ENCODE assay signal across 9 mouse cellular contexts in the genomic region with DNA sequence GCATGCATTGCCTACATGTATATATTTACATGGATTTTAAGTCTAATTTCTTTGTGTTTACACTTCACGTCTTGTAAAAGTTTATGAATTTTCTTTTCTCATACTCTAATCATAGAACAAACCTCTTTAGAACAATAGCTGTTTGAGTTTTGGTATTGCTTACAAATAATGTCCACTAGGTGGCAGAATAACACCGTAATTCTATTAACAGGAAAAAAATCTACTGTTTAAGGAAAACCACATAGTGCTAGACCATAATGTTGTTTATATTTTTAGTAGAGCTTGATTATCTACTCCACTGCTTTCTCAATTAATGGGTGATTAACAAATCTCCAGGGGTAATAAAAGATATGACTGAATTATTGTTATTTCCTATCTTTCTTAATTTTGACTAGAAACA. TPM values are rescaled to one million over a fixed set of nuclear protein-coding genes. Genes with fewer than 3 reads are reported as not detected.
DNase-seq lines count a peak whose midpoint lies in the region; ATAC-seq lines count a peak whose summit lies in the region.
"Had no signal": no experiment of that assay in that cellular context is flagged by ENCODE, and none has a peak within 500 bp of the region (broad histone marks: within the 10 kb centered on the region; RNA-seq: fewer than 3 reads in every experiment).

No protein-coding gene starts in this region.

- no peak overlapping the region for H3K4me3 ChIP-seq in forebrain, embryonic 16.5 days (replicated peaks; ENCODE audit: low read length)
- no peak overlapping the region for H3K4me3 ChIP-seq in neural tube, embryonic 15.5 days (replicated peaks)

- DNase-seq in left cerebral cortex, postnatal 14 days (ENCODE audit: low spot score in 2 of 2) = peak; percentile 6 to 22
- no peak for DNase-seq in left cerebral cortex, postnatal 36 days (ENCODE audit: low spot score in 2 of 2)
- DNase-seq in R1 (ENCODE audit: low read depth, low spot score) = peak; percentile 23
- DNase-seq in B cell, adult 2 months = no peak
- DNase-seq in spleen, adult 18-20 months = no peak

- no peaks in the 10 kb centered on the region for H3K9me3 ChIP-seq in forebrain, embryonic 16.5 days (ENCODE audit: control insufficient read depth, low read length)
- H3K9me3 ChIP-seq in neural tube, embryonic 15.5 days (replicated peaks) = no peaks in the 10 kb centered on the region

- H3K27me3 ChIP-seq in forebrain, embryonic 16.5 days (replicated peaks; ENCODE audit: control insufficient read depth, insufficient read depth, low read length) = no peaks in the 10 kb centered on the region
- no peaks in the 10 kb centered on the region for H3K27me3 ChIP-seq in neural tube, embryonic 15.5 days (replicated peaks)

- no peak overlapping the region for H3K27ac ChIP-seq in forebrain, embryonic 16.5 days (ENCODE audit: low read length)
- H3K27ac ChIP-seq in neural tube, embryonic 15.5 days (replicated peaks) = no peak overlapping the region

- H3K9ac ChIP-seq in forebrain, embryonic 16.5 days (replicated peaks; ENCODE audit: low read depth, low read length) = no peak overlapping the region
- no peak overlapping the region for H3K9ac ChIP-seq in neural tube, embryonic 15.5 days (replicated peaks)

- ATAC-seq in forebrain, embryonic 16.5 days = peak; percentile 50; the same call in 1 of the 2 replicates
- ATAC-seq in neural tube, embryonic 15.5 days (ENCODE audit: low FRiP score) = peak; percentile 77; the same call in 1 of the 2 replicates

- no peaks in the 10 kb centered on the region for H3K4me1 ChIP-seq in forebrain, embryonic 16.5 days (replicated peaks; ENCODE audit: control insufficient read depth, insufficient read depth, low read length)
- H3K4me1 ChIP-seq in neural tube, embryonic 15.5 days = no peaks in the 10 kb centered on the region

- no peak overlapping the region for H3K4me2 ChIP-seq in forebrain, embryonic 16.5 days (ENCODE audit: low read length)
- no peak overlapping the region for H3K4me2 ChIP-seq in neural tube, embryonic 15.5 days

- under 1% methylated on average over 2 of the region's 2 CpGs for WGBS in forebrain, embryonic 16.5 days
- WGBS in neural tube, embryonic 15.5 days = 3% methylated on average over 2 of the region's 2 CpGs

- intact Hi-C loops in left cerebral cortex, postnatal 14 days (cut with DNase I) = no loop called here
- intact Hi-C loops in left cerebral cortex, postnatal 36 days (cut with DNase I) = loop anchor here (5.0 kb wide), 1 partner anchor 1186 kb away; no protein-coding TSS in a partner anchor

- H3K36me3 ChIP-seq in forebrain, embryonic 16.5 days (ENCODE audit: control insufficient read depth, insufficient read depth) = no peaks in the 10 kb centered on the region
- H3K36me3 ChIP-seq in neural tube, embryonic 15.5 days = no peaks in the 10 kb centered on the region

RNA-seq across cellular contexts. Expression of gene Olfr1177-ps, which starts 10.0 kb away (rescaled TPM):
- total RNA-seq in left cerebral cortex, postnatal 14 days (2021) = not detected
- not detected for total RNA-seq in left cerebral cortex, postnatal 36 days (2021)
- not detected in 2 replicates for polyA plus RNA-seq in forebrain, embryonic 16.5 days (2015; fragmentation: Nextera tagmentation; extraction: Ambion mirVana)
- not detected in 2 replicates for polyA plus RNA-seq in neural tube, embryonic 15.5 days (2015; fragmentation: Nextera tagmentation; extraction: Ambion mirVana)
- polyA plus RNA-seq: gonadal fat pad, adult 2 months; limb, embryonic 11.5 days had no signal

RNA-seq across cellular contexts. Expression of gene Olfr1176, which starts 19.8 kb away (rescaled TPM):
- total RNA-seq in left cerebral cortex, postnatal 14 days (2021) = not detected
- not detected for total RNA-seq in left cerebral cortex, postnatal 36 days (2021)
- not detected in 2 replicates for polyA plus RNA-seq in forebrain, embryonic 16.5 days (2015; fragmentation: Nextera tagmentation; extraction: Ambion mirVana)
- polyA plus RNA-seq in neural tube, embryonic 15.5 days (2015; fragmentation: Nextera tagmentation; extraction: Ambion mirVana) = not detected in 2 replicates
- polyA plus RNA-seq: gonadal fat pad, adult 2 months; limb, embryonic 11.5 days had no signal

RNA-seq across cellular contexts. Expression of gene Olfr1175-ps, which starts 29.3 kb away (rescaled TPM):
- not detected for total RNA-seq in left cerebral cortex, postnatal 14 days (2021)
- total RNA-seq in left cerebral cortex, postnatal 36 days (2021) = not detected
- not detected in 2 replicates for polyA plus RNA-seq in forebrain, embryonic 16.5 days (2015; fragmentation: Nextera tagmentation; extraction: Ambion mirVana)
- not detected in 2 replicates for polyA plus RNA-seq in neural tube, embryonic 15.5 days (2015; fragmentation: Nextera tagmentation; extraction: Ambion mirVana)
- polyA plus RNA-seq: gonadal fat pad, adult 2 months; limb, embryonic 11.5 days had no signal

RNA-seq across cellular contexts. Expression of gene Olfr1178, which starts 30.6 kb away (rescaled TPM):
- not detected for total RNA-seq in left cerebral cortex, postnatal 14 days (2021)
- not detected for total RNA-seq in left cerebral cortex, postnatal 36 days (2021)
- polyA plus RNA-seq in forebrain, embryonic 16.5 days (2015; fragmentation: Nextera tagmentation; extraction: Ambion mirVana) = not detected in 2 replicates
- not detected in 2 replicates for polyA plus RNA-seq in neural tube, embryonic 15.5 days (2015; fragmentation: Nextera tagmentation; extraction: Ambion mirVana)
- polyA plus RNA-seq: gonadal fat pad, adult 2 months; limb, embryonic 11.5 days had no signal

RNA-seq across cellular contexts. Expression of gene Olfr1174-ps, which starts 41.4 kb away (rescaled TPM):
- total RNA-seq in left cerebral cortex, postnatal 14 days (2021) = not detected
- total RNA-seq in left cerebral cortex, postnatal 36 days (2021) = not detected
- polyA plus RNA-seq in forebrain, embryonic 16.5 days (2015; fragmentation: Nextera tagmentation; extraction: Ambion mirVana) = not detected in 2 replicates
- not detected in 2 replicates for polyA plus RNA-seq in neural tube, embryonic 15.5 days (2015; fragmentation: Nextera tagmentation; extraction: Ambion mirVana)
- polyA plus RNA-seq: gonadal fat pad, adult 2 months; limb, embryonic 11.5 days had no signal

Comparison
In these comparisons a context has a peak if more than half of its experiments do, and no peak if none do; other contexts are left out.
1. DNase-seq: peak in left cerebral cortex, postnatal 14 days (2 of 2) and R1 (single experiment); none in left cerebral cortex, postnatal 36 days (0 of 2), B cell, adult 2 months (0 of 2) and spleen, adult 18-20 months (0 of 2).